ENCODE assay signal across 14 mouse cellular contexts in genomic region chr1:167391241-167391640, GRCm38 (mm10). TPM values are rescaled to one million over a fixed set of nuclear protein-coding genes. Genes with fewer than 3 reads are reported as not detected.
DNase-seq lines count a peak whose midpoint lies in the region; ATAC-seq and TF ChIP-seq lines count a peak whose summit lies in the region.
"Had no signal": no experiment of that assay in that cellular context is flagged by ENCODE, and none has a peak within 500 bp of the region (broad histone marks: within the 10 kb centered on the region; RNA-seq: fewer than 3 reads in every experiment).

No protein-coding gene starts in this region.

- no peaks in the 10 kb centered on the region for H3K9me3 ChIP-seq in lung, embryonic 14.5 days (ENCODE audit: low read depth, low read length)
- H3K9me3 ChIP-seq in liver, embryonic 14.5 days (ENCODE audit: control insufficient read depth, low read length): no peaks in the 10 kb centered on the region
- H3K9me3 ChIP-seq in neural tube, embryonic 15.5 days (replicated peaks): no peaks in the 10 kb centered on the region
- H3K9me3 ChIP-seq: megakaryocyte, embryonic 14.5 days had no signal

- TF ChIP-seq EP300 in liver, embryonic 14.5 days (IDR thresholded peaks at IDR 0.05; ENCODE audit: low read depth): no peak

- no peak for ATAC-seq in lung, embryonic 14.5 days (ENCODE audit: insufficient read depth)
- ATAC-seq in liver, embryonic 14.5 days (ENCODE audit: insufficient read depth): no peak
- no peak for ATAC-seq in neural tube, embryonic 15.5 days (ENCODE audit: low FRiP score)
- ATAC-seq in CD4-positive, CD25-positive, alpha-beta regulatory T cell, adult 4 months: no peak

- no peak overlapping the region for H3K9ac ChIP-seq in lung, embryonic 14.5 days
- peak overlapping the region; percentile 63 for H3K9ac ChIP-seq in liver, embryonic 14.5 days (replicated peaks)
- no peak overlapping the region for H3K9ac ChIP-seq in neural tube, embryonic 15.5 days (replicated peaks)

- no peaks in the 10 kb centered on the region for H3K36me3 ChIP-seq in lung, embryonic 14.5 days (ENCODE audit: insufficient read depth)
- H3K36me3 ChIP-seq in liver, embryonic 14.5 days (replicated peaks; ENCODE audit: control insufficient read depth, insufficient read depth, low read depth): peaks cover 29% of the 10 kb centered on the region
- H3K36me3 ChIP-seq in neural tube, embryonic 15.5 days: no peaks in the 10 kb centered on the region

- intact Hi-C loops in heart, postnatal 14 days (cut with DNase I): no loop called here

- H3K4me2 ChIP-seq in lung, embryonic 14.5 days: 0 out of 2 replicates have a peak overlapping the region, but pooled peaks have one; percentile 21
- H3K4me2 ChIP-seq in liver, embryonic 14.5 days (ENCODE audit: low read depth): peak overlapping the region; percentile 81
- no peak overlapping the region for H3K4me2 ChIP-seq in neural tube, embryonic 15.5 days

- 73% methylated on average over 6 of the region's 6 CpGs for WGBS in lung, embryonic 14.5 days
- WGBS in liver, embryonic 14.5 days (ENCODE audit: insufficient replicate concordance): 70% methylated on average over 6 of the region's 6 CpGs
- 79% methylated on average over 6 of the region's 6 CpGs for WGBS in neural tube, embryonic 15.5 days

- no peak for TF ChIP-seq CTCF in lung, embryonic 14.5 days (IDR thresholded peaks at IDR 0.05; ENCODE audit: low read depth)
- no peak for TF ChIP-seq CTCF in liver, embryonic 14.5 days (IDR thresholded peaks at IDR 0.05; ENCODE audit: low read depth)

- peak; percentile 45 for DNase-seq in heart, adult 11 months
- no peak for DNase-seq in heart, postnatal 14 days
- DNase-seq in lung, embryonic 14.5 days: no peak
- no peak for DNase-seq in lung, postnatal 4 days
- no peak for DNase-seq in liver, embryonic 14.5 days (ENCODE audit: low read depth in 3 of 3, low spot score in 3 of 3)
- no peak for DNase-seq in Muller cell, postnatal 12 days (ENCODE audit: inconsistent ontology term)
- DNase-seq: cerebellum, adult 9-11 months; gastrocnemius, postnatal 36 days; kidney, postnatal 14 days; left cerebral cortex, postnatal 4 days; thymus, postnatal 25 days had no signal

- no peaks in the 10 kb centered on the region for H3K4me1 ChIP-seq in lung, embryonic 14.5 days (ENCODE audit: insufficient read depth)
- peaks cover 50 to 56% of the 10 kb centered on the region in 2 experiments for H3K4me1 ChIP-seq in liver, embryonic 14.5 days (replicated peaks; ENCODE audit: control insufficient read depth in 2 of 2, insufficient read depth in 2 of 2, low read length in 1 of 2)
- peaks cover 15% of the 10 kb centered on the region for H3K4me1 ChIP-seq in neural tube, embryonic 15.5 days

- no peak overlapping the region for H3K27ac ChIP-seq in lung, embryonic 14.5 days (ENCODE audit: low read depth)
- peak overlapping the region; percentile 54 for H3K27ac ChIP-seq in liver, embryonic 14.5 days
- no peak overlapping the region for H3K27ac ChIP-seq in neural tube, embryonic 15.5 days (replicated peaks)

- H3K27me3 ChIP-seq in lung, embryonic 14.5 days (ENCODE audit: insufficient read depth, low read length): no peaks in the 10 kb centered on the region
- H3K27me3 ChIP-seq in liver, embryonic 14.5 days (ENCODE audit: control insufficient read depth, insufficient read depth, low read length): peaks cover 6% of the 10 kb centered on the region
- H3K27me3 ChIP-seq in neural tube, embryonic 15.5 days (replicated peaks): peaks cover 14% of the 10 kb centered on the region; the same call in 1 of the 2 replicates

- H3K4me3 ChIP-seq in lung, embryonic 14.5 days (ENCODE audit: low read depth, low read length): no peak overlapping the region
- H3K4me3 ChIP-seq in liver, embryonic 14.5 days (ENCODE audit: insufficient read depth in 1 of 2, low read depth in 2 of 2, low read length in 2 of 2): peak overlapping the region; percentile 81 to 93
- H3K4me3 ChIP-seq in neural tube, embryonic 15.5 days (replicated peaks): no peak overlapping the region
- H3K4me3 ChIP-seq: megakaryocyte, embryonic 14.5 days had no signal

RNA-seq across cellular contexts. Expression of gene Mgst3, which starts 2.4 kb away (rescaled TPM):
- 100 to 1,000 TPM; 217 to 220 TPM for total RNA-seq in heart, postnatal 14 days (2021)
- 45.5 and 46.6 TPM in 2 replicates for polyA plus RNA-seq in lung, embryonic 14.5 days (2014; fragmentation: Nextera tagmentation; extraction: Ambion mirVana)
- polyA plus RNA-seq in liver, embryonic 14.5 days (2012; rRNA removed): 330 and 468 TPM in 2 replicates
- 596 and 611 TPM in 2 replicates for polyA plus RNA-seq in liver, embryonic 14.5 days (2014; fragmentation: Nextera tagmentation; extraction: Ambion mirVana)
- 188 and 223 TPM in 2 replicates for polyA plus RNA-seq in neural tube, embryonic 15.5 days (2015; fragmentation: Nextera tagmentation; extraction: Ambion mirVana)
- polyA plus RNA-seq in CD4-positive, CD25-positive, alpha-beta regulatory T cell, adult 4 months (2017; shearing (Covaris generic)): 1 to 10 TPM; 3.8 to 5.1 TPM

RNA-seq across cellular contexts. Expression of gene Aldh9a1, which starts 41.5 kb away (rescaled TPM):
- total RNA-seq in heart, postnatal 14 days (2021): 10 to 100 TPM; 25.0 to 30.4 TPM
- polyA plus RNA-seq in lung, embryonic 14.5 days (2014; fragmentation: Nextera tagmentation; extraction: Ambion mirVana): 44.0 and 46.2 TPM in 2 replicates
- polyA plus RNA-seq in liver, embryonic 14.5 days (2012; rRNA removed): 21.9 and 28.1 TPM in 2 replicates
- 52.5 and 59.9 TPM in 2 replicates for polyA plus RNA-seq in liver, embryonic 14.5 days (2014; fragmentation: Nextera tagmentation; extraction: Ambion mirVana)
- 38.7 and 53.3 TPM in 2 replicates for polyA plus RNA-seq in neural tube, embryonic 15.5 days (2015; fragmentation: Nextera tagmentation; extraction: Ambion mirVana)
- polyA plus RNA-seq in CD4-positive, CD25-positive, alpha-beta regulatory T cell, adult 4 months (2017; shearing (Covaris generic)): 10 to 100 TPM; 70.3 to 93.0 TPM

Comparison
In these comparisons a context has a peak if more than half of its experiments do, and no peak if none do; other contexts are left out.
1. H3K4me3 ChIP-seq: peak in liver, embryonic 14.5 days (2 of 2); none in lung, embryonic 14.5 days (single experiment) and neural tube, embryonic 15.5 days (single experiment).